Mouse (Mus musculus) embryo, embryonic 11.5 days (tissue): Measurements from ENCODE around the gene Spats2.
"Not testable (repeated sequence)": the region's sequence is repeated elsewhere in the genome, so short reads cannot be mapped to it uniquely, and the experiment has no call there.

Experiments
- DNase-seq: peaks from one replicate; pipeline ENCODE4 v3.0.0-alpha.2; 2012; ENCODE audit warnings: low read depth, low spot score

Spats2 gene

DNA sequence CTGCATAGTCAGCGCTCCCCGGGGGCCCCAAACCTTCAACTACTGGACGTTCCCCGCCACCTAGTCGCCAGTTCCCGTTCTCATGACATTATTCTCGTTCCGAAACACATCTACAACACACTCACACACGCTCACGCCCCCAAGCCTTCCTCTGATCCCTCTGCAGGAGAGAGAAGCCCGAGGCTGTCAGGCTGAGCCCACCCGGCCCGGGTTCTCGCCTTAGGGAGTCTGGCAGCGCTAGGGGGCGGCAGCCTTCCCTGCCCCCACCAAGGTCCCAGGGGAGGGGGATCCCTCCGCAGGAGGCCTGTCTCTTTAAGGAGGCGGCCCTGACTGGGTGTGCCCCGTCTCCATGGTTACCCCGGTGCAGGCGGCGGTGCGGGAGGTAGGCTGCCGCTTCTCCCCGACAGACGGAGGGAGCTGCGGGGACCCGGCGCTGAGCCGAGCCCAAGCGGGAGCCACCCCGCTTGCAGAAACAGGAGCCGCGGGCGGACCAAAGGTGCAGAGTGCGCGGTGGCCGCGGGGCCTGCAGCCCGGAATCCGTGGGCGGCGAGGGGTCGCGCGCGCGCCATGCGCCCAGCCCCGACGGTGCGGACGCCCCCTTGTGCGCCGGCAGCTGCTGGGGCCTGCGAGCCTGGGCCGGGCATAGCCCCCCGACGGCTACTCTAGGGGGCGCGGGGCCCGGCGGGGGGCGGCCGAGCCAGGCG is 98.6 kb downstream of the Spats2 start, which contains the start of gene Kcnh3:
Kcnh3 (plus strand) TSS at position 654 of the 704 bp plus-strand sequence.
- no peak for DNase-seq

- DNase-seq = no peak
These were observed 99.5 kb downstream of the Spats2 start for GRCm38 (mm10) chr15:99225081-99225810.

DNA sequence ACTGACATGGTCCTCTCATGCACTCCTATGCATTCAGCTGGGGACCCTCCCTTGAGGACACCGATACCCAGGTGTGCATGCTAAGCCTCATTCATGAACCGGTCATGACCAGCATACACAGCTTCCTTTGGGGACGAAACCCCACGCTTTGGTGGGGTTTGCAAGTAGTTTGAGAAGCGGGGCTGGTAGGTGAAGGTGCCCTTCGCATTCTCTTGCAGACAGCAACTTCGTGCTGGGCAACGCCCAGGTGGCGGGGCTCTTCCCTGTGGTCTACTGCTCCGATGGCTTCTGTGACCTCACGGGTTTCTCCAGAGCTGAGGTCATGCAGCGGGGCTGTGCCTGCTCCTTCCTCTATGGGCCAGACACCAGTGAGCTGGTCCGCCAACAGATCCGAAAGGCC is 100.4 kb downstream of the Spats2 start:
- no peak for DNase-seq

- no peak for DNase-seq
These were observed 106.3 kb downstream of the Spats2 start for GRCm38 (mm10) chr15:99231998-99232397.

DNA sequence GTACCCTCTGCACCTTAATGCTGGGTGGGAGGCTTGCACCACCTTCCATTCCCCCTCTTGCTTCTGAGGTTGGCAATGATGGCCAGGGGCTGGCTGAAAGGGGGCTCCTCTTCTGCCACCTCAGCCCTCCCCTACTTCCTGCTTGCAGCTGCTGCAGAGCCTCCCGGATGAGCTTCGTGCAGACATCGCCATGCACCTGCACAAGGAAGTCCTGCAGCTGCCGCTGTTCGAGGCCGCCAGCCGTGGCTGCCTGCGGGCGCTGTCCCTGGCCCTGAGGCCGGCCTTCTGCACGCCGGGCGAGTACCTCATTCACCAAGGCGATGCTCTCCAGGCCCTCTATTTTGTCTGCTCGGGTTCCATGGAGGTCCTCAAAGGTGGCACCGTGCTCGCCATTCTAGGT is 108.0 kb downstream of the Spats2 start:
- no peak for DNase-seq

DNA sequence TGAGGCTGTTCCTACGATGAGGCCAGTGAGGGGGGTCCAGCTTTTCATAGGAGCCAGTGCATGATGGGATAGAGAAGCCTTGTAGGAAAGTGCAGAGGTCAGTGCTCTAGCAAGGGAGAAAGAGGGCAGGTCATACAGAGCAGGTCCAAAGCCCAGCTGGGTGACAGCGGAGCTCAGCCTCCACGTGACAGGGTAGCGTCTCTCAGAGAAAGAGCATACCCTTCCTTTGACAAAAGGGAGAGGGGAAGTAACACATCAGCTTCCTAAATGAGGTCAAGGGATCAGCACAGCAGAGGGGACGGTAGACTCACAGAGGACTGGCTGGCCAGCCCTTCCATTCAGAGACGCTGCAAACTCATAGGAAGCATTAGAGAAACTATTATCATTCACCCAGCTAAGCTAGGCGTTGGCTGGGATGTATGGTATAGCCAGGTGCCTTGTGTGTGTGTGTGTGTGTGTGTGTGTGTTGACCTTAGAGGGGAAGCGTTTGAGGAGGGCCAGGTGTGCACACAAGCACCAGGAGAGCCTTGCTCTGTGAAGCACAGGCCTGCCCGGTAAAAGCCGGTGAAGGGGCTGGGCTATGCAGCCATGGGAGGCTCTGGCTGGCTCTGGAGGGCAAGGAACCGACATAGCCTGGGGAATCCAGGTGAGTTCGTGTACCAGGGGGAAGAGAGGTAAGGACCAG is 108.8 kb downstream of the Spats2 start:
- no peak for DNase-seq

GRCm38 (mm10) chr15:99238006-99238405 is 112.3 kb downstream of the Spats2 start:
- DNase-seq = no peak

DNA sequence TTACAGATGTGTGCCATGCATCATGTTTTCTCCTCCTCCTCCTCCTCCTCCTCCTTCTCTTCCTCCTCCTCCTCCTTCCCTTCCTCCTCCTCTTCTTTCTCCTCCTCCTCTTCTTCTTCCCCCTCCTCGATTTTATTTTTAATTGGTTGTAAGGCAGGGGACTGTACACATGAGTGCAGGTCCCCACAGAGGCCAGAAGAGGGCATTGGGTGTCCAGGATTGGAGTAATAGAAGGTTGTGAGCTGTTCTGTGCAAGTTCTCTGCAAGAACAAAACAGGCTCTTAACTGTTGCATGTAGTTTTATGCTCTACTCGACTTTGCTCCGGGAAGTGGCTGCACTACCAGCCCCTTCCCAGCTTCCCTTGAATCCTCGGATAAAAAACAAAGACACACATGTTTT is 114.4 kb downstream of the Spats2 start:
- no peak for DNase-seq

DNA sequence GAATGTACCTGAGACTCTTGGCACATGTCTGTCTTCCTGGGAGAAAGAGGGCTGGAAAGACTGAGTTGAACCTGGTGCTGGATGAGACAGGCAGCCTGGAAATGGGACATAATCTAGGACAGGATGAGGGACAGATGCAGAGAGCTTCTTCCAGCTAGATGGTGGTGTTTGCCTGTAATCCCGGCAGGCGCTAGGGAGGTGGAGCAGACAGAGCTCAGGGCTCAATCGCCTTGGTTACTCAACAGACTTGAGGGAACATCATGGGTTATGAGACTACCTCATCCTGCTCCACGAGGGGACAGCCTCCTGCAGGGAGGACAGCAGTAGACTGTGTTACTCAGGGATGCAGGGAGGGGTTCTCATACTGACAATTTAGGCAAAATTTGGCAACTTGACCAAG is 115.5 kb downstream of the Spats2 start:
- DNase-seq = no peak

GRCm38 (mm10) chr15:99242045-99242444 is 116.3 kb downstream of the Spats2 start:
- no peak for DNase-seq

DNA sequence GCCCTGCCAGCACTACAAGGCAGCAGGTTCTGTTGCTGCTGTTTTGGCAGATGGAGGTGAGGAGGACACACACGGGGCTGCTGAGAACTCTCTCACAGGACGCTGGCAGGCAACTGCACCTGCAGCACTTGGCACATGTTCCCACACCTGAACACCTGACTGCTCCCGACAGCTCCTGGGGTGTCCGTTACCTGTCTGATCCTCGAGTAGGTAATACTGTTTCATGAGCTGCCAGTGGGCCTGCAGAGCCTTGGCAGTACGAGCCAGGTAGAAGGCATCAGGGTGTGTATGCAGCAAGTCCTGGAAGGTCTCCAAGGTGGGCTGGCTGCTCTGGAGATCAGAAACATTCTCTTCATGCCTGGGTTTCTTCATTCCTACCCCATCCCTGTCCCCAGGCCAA is 121.0 kb downstream of the Spats2 start:
- not testable (repeated sequence) for DNase-seq

DNA sequence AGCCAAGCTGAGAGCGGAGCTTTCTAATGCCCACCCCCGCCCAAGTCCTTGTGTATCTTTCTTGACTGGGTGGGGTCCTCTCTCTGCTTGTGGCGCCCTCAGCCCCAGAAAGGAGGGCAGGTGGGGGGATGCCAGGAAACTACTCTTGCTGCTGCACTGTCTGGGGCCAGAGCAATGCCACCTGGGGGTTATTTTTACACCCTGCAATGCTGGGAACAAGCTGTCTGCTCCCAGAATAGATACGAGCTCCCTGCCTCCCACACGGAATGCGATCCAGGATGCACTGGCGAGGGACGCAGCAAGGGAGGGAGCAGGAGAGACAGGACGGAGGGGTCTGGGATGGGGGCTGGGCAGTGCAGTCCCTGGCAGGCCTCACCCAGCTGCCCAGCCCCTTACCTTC is 123.3 kb downstream of the Spats2 start:
- DNase-seq = no peak

DNA sequence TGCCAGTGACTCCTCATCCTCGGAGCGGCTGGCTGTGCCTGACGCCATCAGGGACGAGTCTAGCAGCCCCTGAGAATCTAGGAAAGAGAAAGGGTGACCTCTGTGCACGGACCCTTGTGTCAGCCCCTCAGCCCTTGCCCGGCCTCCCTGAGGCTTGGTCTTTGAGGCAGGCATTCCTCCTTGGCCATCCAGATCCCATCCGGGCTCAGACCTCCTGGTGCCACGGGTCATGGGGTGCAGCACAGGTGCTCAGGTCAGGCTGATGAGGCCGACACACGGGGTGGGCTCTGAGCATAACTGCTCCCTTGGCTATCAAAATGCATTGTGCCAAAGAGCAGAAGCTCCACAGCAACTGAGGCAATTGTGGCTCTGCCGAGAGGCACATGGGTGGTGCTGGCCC is 124.2 kb downstream of the Spats2 start:
- no peak for DNase-seq

DNA sequence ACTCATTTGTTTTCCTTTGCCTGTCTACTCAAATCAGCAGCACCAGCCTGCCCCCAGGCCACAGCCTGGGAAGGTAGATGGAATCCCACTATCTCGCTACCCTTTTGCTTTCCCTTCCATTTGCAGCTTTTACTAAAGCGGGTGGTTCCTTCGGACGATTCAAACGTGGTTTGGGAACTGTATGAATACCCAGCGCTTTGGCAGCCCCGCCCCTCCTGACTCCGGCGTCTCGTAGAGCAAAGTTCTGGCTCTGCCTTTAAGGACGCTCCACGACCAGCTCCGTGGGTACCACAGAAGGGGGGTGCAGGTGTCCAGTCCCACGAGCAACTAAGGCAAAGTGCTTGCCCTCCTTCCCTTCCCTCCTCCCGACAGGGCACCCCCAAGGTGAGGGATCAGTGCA is 125.4 kb downstream of the Spats2 start:
- DNase-seq = not testable (repeated sequence)

GRCm38 (mm10) chr15:99251626-99252380 is 126.1 kb downstream of the Spats2 start, which contains the start of gene Mcrs1:
Gene Mcrs1 (minus strand): TSS chr15:99251961.
- peak; percentile 96 for DNase-seq

- DNase-seq = no peak
These were observed 126.9 kb downstream of the Spats2 start for GRCm38 (mm10) chr15:99252381-99253174.

- not testable (repeated sequence) for DNase-seq
These were observed 127.4 kb downstream of the Spats2 start for GRCm38 (mm10) chr15:99253175-99253479.

- no peak for DNase-seq
These were observed 128.1 kb downstream of the Spats2 start for GRCm38 (mm10) chr15:99253772-99254171.

DNA sequence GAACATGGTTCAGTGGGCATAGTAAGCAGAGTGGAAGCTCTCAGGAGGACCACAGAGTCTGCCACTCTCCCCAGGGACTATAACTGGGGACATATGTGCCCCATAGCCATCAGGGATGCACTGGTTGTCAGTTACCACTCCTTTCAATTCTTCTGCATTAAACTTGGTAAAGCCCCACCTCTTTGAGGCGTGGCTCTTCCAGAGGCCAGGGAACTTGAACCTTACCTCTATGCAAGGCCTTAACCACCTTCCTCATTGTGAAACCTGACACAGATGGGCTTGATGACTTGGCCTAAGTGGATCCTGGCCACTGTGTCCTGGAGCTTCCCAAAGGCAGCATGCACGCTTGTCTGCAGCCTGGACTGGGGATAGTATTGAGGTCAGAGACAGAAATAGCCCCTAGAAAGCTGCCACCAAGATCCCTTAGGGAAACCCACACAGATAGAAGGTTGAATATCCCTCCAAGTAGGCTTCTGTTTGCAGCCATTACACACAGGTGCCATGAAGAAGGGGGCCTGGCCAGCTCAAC is 128.8 kb downstream of the Spats2 start:
- DNase-seq = no peak

DNA sequence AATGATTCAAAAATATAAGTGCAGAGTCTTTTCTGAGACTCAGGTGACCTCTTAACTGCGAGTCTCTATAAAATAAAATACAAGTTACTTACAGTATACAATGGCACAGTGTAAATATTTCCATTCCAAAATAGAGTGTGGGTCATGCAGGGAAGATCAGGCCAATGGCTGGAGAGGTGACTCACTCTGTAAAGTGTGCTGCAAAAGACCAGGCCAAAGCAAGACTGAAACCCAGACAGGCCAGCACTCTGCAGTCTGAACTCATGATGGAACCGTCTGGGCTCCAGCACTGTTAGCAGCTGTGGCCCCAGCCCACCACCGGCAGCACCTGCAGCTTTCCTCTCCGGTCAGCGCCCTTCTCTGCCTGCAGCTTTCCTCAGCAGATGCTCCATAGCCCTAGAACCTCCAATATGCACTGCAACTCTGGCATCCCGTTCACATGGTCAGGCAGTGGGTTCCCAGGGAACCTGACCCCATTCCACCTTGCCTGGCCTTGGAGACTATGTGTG is 129.6 kb downstream of the Spats2 start:
- DNase-seq = no peak
